Mouse (Mus musculus): Measurements from ENCODE around the gene Usp19. TPM values are rescaled to one million over a fixed set of nuclear protein-coding genes. Genes with fewer than 3 reads are reported as not detected.

Gene Usp19
- polyA plus RNA-seq, 1 experiment, result 86.6 TPM

DNA sequence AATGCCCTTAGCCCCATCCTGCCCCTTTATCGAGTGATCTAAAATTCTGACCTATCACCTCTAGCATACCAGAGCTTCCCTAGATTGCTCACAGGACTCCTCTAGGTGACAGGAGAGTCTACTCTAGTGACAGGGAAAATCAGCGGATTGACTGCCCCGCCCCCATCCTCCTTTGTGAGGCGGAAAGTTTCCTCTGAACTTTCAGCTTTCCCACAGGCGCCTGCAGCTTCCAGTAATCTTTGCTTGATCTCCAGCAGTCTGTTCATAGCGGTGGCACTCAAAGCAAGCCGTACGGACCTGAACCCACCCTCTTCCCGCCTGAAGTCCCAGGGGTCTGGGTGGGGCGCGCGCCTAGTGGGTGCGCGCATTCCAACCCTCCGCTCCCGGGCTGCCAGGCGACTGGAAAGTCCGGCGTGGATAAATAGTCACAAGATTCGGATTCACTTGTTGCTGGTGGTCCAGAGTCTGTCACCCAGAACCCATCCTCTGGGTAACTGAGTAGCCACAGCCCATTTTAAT lies 11.7 kb upstream of the Usp19 start:
- H3ac ChIP-seq (ENCODE audit: control insufficient read depth, insufficient read length), result no peak overlapping the region
- TF ChIP-seq TCF3 (IDR thresholded peaks at IDR 0.05; ENCODE audit: insufficient read length, low read depth) (no peak), REST (IDR thresholded peaks at IDR 0.05; ENCODE audit: insufficient read depth, insufficient read length) (no peak), CEBPB (IDR thresholded peaks at IDR 0.05; ENCODE audit: insufficient read depth, poor library complexity, severe bottlenecking) (no peak), MYOD1 (IDR thresholded peaks at IDR 0.05; ENCODE audit: control insufficient read depth in 1 of 3, insufficient read length in 2 of 3, low read depth in 2 of 3) (peak in 1 of 3 experiments; percentile 5), MYOG (IDR thresholded peaks at IDR 0.05; ENCODE audit: control insufficient read depth in 1 of 3, insufficient read depth in 1 of 3, insufficient read length in 2 of 3, low read depth in 2 of 3) (no peak), TCF12 (IDR thresholded peaks at IDR 0.05; ENCODE audit: insufficient read depth, poor library complexity, severe bottlenecking) (no peak), POLR2A (IDR thresholded peaks at IDR 0.05; ENCODE audit: insufficient read length, low read depth) (peak; percentile 59), E2F4 (IDR thresholded peaks at IDR 0.05; ENCODE audit: insufficient read depth) (no peak), POLR2AphosphoS2 (IDR thresholded peaks at IDR 0.05; ENCODE audit: insufficient read length, low read depth) (peak; percentile 56), USF1 (IDR thresholded peaks at IDR 0.05; ENCODE audit: low read depth) (no peak), MAX (IDR thresholded peaks at IDR 0.05; ENCODE audit: low read depth) (no peak), SRF (IDR thresholded peaks at IDR 0.05; ENCODE audit: control insufficient read depth, insufficient read length, low read depth) (no peak)

DNA sequence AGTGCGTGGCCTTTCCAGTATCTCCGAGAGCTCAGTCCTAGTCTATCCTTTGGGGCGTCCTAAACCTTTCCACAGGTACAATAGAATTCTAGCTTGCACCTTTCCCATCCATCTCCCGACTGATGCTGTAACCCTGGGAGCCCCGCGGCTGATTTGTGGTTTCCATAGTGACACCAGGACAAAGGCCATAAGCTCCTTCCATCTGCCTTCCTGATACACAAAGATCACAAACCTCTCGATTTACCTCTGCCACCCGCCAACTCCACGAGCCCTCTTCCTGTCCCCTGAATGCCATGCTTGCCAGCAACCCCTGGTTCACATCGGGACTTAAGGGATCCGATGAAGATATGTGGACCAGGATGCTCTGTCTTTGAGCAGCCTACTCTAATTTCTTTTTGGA lies 11.2 kb upstream of the Usp19 start:
- no peaks in the 10 kb centered on the region for H3K27me3 ChIP-seq (ENCODE audit: control insufficient read depth, insufficient read depth, insufficient read length)
- TF ChIP-seq TCF3 (IDR thresholded peaks at IDR 0.05; ENCODE audit: insufficient read length, low read depth) (no peak), REST (IDR thresholded peaks at IDR 0.05; ENCODE audit: insufficient read depth, insufficient read length) (no peak), POLR2A (IDR thresholded peaks at IDR 0.05; ENCODE audit: insufficient read length, low read depth) (no peak), SRF (IDR thresholded peaks at IDR 0.05; ENCODE audit: control insufficient read depth, insufficient read length, low read depth) (no peak)
- peaks cover 4% of the 10 kb centered on the region for H3K36me3 ChIP-seq (ENCODE audit: control insufficient read depth, insufficient read depth)
- H3K79me2 ChIP-seq (ENCODE audit: control insufficient read depth, insufficient read depth), result peaks cover 22% of the 10 kb centered on the region
- H3K4me2 ChIP-seq (ENCODE audit: low read depth), result peak overlapping the region; percentile 75
- H3ac ChIP-seq (ENCODE audit: control insufficient read depth, insufficient read length), result no peak overlapping the region
- peak overlapping the region; percentile 50 for H3K4me3 ChIP-seq

More for the DNA sequence above, 11.7 kb upstream of the Usp19 start:
- Histone ChIP-seq H3K4me3 (peak overlapping the region; percentile 50), H3K4me2 (ENCODE audit: low read depth) (peak overlapping the region; percentile 75), H3K79me2 (ENCODE audit: control insufficient read depth, insufficient read depth) (peaks cover 22% of the 10 kb centered on the region), H3K27me3 (ENCODE audit: control insufficient read depth, insufficient read depth, insufficient read length) (no peaks in the 10 kb centered on the region), H3K36me3 (ENCODE audit: control insufficient read depth, insufficient read depth) (no peaks in the 10 kb centered on the region)

DNA sequence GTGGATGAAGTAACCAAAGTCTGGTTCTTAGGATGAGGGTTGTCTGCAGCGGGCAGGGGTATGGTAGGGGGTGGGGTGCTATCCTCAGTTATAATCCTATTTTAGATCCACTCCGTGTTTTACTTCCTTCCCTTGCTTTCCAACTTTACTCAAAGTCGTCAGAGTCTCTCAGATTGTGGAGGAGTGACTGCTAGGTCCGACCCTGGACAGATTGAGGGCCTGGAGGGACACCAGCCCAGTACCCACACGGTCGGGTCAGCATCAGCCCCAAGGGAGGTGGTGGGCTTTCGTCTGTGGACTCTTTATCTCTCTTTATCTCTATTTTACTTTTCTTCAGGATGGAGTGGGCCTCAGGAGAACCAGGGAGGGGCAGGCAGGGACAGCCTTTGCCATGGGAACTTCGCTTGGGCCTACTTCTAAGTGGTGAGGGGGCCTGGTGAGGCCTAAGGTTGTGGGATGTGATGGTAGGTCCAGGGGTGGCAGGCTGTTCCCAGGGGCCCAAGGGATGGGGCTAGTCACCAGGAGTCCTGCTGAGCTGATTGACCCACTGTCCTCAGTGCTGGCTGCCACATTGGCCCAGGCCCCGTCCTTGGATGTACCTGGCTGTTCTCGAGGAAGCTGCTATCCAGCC lies 10.6 kb upstream of the Usp19 start, which contains the start of gene Lamb2:
Lamb2 (plus strand) TSS at position 16 of the 631 bp plus-strand sequence.
- Histone ChIP-seq H3K79me2 (ENCODE audit: control insufficient read depth, insufficient read depth) (peaks cover 22% of the 10 kb centered on the region), H3K36me3 (ENCODE audit: control insufficient read depth, insufficient read depth) (peaks cover 6% of the 10 kb centered on the region), H3ac (ENCODE audit: control insufficient read depth, insufficient read length) (peak within 1 kb of the TSS; percentile 24), H3K4me2 (ENCODE audit: low read depth) (peak within 1 kb of the TSS; percentile 75), H3K4me3 (peak within 1 kb of the TSS; percentile 50), H3K27me3 (ENCODE audit: control insufficient read depth, insufficient read depth, insufficient read length) (no peaks in the 10 kb centered on the region)
- TF ChIP-seq MYOD1 (IDR thresholded peaks at IDR 0.05; ENCODE audit: control insufficient read depth in 1 of 3, insufficient read length in 2 of 3, low read depth in 2 of 3), result no peak
- TF ChIP-seq POLR2A (IDR thresholded peaks at IDR 0.05; ENCODE audit: insufficient read length, low read depth), result peak; percentile 80
- no peak for TF ChIP-seq TCF3 (IDR thresholded peaks at IDR 0.05; ENCODE audit: insufficient read length, low read depth)
- no peak for TF ChIP-seq MYOG (IDR thresholded peaks at IDR 0.05; ENCODE audit: control insufficient read depth in 1 of 3, insufficient read depth in 1 of 3, insufficient read length in 2 of 3, low read depth in 2 of 3)
- TF ChIP-seq POLR2AphosphoS2 (IDR thresholded peaks at IDR 0.05; ENCODE audit: insufficient read length, low read depth), result peak; percentile 74

DNA sequence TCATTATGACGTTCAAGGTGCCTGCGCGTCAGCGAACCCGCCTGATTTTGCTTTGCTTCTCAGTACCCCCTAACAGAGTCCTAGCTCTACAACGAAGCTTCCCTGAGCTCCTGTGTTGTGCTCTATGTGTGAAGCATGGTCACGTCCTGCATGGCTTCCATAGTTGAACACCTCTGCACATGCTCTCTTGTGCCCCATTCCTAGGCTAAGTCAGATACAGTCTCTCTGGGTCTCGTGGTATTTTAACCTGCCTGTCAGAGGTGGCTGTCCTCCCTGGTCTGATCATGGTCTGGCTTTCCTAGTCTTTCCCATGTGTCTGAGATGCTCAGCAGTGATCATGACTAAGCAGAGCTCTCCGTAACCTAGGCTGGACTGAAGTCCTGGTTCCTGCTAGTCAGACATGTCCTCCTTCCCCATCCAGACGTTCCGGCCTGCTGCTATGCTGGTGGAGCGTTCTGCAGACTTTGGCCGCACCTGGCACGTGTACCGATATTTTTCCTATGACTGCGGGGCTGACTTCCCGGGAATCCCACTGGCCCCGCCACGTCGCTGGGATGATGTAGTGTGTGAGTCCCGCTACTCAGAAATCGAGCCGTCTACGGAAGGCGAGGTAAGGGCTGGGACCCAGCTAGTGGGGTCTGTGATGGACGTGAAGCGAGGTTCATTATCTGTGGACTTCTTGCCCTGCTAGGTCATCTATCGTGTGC lies 9.4 kb upstream of the Usp19 start:
- Histone ChIP-seq H3K4me2 (ENCODE audit: low read depth) (peak overlapping the region; percentile 75), H3ac (ENCODE audit: control insufficient read depth, insufficient read length) (peak overlapping the region; percentile 24), H3K4me3 (peak overlapping the region; percentile 50), H3K27me3 (ENCODE audit: control insufficient read depth, insufficient read depth, insufficient read length) (no peaks in the 10 kb centered on the region), H3K79me2 (ENCODE audit: control insufficient read depth, insufficient read depth) (peaks cover 22% of the 10 kb centered on the region), H3K36me3 (ENCODE audit: control insufficient read depth, insufficient read depth) (peaks cover 10% of the 10 kb centered on the region)
- no peak for TF ChIP-seq E2F4 (IDR thresholded peaks at IDR 0.05; ENCODE audit: insufficient read depth)
- TF ChIP-seq REST (IDR thresholded peaks at IDR 0.05; ENCODE audit: insufficient read depth, insufficient read length), result no peak
- no peak for TF ChIP-seq MAX (IDR thresholded peaks at IDR 0.05; ENCODE audit: low read depth)
- no peak for TF ChIP-seq TCF12 (IDR thresholded peaks at IDR 0.05; ENCODE audit: insufficient read depth, poor library complexity, severe bottlenecking)
- TF ChIP-seq SRF (IDR thresholded peaks at IDR 0.05; ENCODE audit: control insufficient read depth, insufficient read length, low read depth), result no peak
- TF ChIP-seq USF1 (IDR thresholded peaks at IDR 0.05; ENCODE audit: low read depth), result no peak
- no peak for TF ChIP-seq POLR2AphosphoS2 (IDR thresholded peaks at IDR 0.05; ENCODE audit: insufficient read length, low read depth)
- TF ChIP-seq TCF3 (IDR thresholded peaks at IDR 0.05; ENCODE audit: insufficient read length, low read depth), result no peak
- TF ChIP-seq MYOG (IDR thresholded peaks at IDR 0.05; ENCODE audit: control insufficient read depth in 1 of 3, insufficient read depth in 1 of 3, insufficient read length in 2 of 3, low read depth in 2 of 3), result no peak
- no peak for TF ChIP-seq CEBPB (IDR thresholded peaks at IDR 0.05; ENCODE audit: insufficient read depth, poor library complexity, severe bottlenecking)
- TF ChIP-seq MYOD1 (IDR thresholded peaks at IDR 0.05; ENCODE audit: control insufficient read depth in 1 of 3, insufficient read length in 2 of 3, low read depth in 2 of 3), result no peak
- TF ChIP-seq POLR2A (IDR thresholded peaks at IDR 0.05; ENCODE audit: insufficient read length, low read depth), result no peak
